Mouse (Mus musculus): ENCODE measurements around the gene Tmem208. TPM values are rescaled to one million over a fixed set of nuclear protein-coding genes. Genes with fewer than 3 reads are reported as not detected.

Gene Tmem208
- polyA plus RNA-seq, 1 experiment = 105 TPM

GRCm38 (mm10) chr8:105341399-105341798, 15.2 kb downstream of the Tmem208 start:
- no peak for TF ChIP-seq CTCF (IDR thresholded peaks at IDR 0.05; ENCODE audit: extremely low read depth, insufficient read length, insufficient replicate concordance, low read depth, low read length)
- no peak for TF ChIP-seq POLR2A (IDR thresholded peaks at IDR 0.05; ENCODE audit: low read depth, low read length)
- Histone ChIP-seq H3K4me1 (ENCODE audit: control insufficient read depth, insufficient read depth, insufficient read length, low read length) (peaks cover 28% of the 10 kb centered on the region), H3K4me3 (ENCODE audit: low read depth, low read length) (no peak overlapping the region), H3K27me3 (ENCODE audit: control insufficient read depth, insufficient read depth, low read length) (no peaks in the 10 kb centered on the region), H3K36me3 (ENCODE audit: control insufficient read depth, insufficient read depth, low read length) (peaks cover 24% of the 10 kb centered on the region), H3K27ac (ENCODE audit: insufficient read depth, low read depth, low read length) (no peak overlapping the region)
- WGBS = 43% methylated on average over 8 of the region's 8 CpGs

DNA sequence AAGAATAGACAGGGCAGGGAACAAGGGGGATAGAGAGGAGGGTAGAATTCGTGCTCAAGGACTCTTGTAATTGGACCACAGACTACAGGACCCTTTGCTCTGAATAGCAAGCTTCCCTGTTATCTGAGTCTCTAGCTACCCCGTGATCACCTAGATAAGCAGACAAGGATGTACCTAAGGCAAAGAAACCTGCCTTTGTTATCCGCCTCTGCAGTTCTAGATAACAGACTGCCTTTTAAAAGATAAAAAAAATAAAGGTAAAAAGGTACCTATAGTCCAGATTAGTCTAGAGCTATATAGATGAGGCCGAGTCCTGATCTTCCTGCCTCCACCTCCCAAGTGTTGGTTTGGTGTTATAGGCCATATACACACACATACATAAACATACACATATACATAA, 16.6 kb downstream of the Tmem208 start:
- 28% methylated on average over 4 of the region's 4 CpGs for WGBS
- Histone ChIP-seq H3K4me3 (ENCODE audit: low read depth, low read length) (no peak overlapping the region), H3K4me1 (ENCODE audit: control insufficient read depth, insufficient read depth, insufficient read length, low read length) (peaks cover 31% of the 10 kb centered on the region), H3K36me3 (ENCODE audit: control insufficient read depth, insufficient read depth, low read length) (peaks cover 10% of the 10 kb centered on the region), H3K27me3 (ENCODE audit: control insufficient read depth, insufficient read depth, low read length) (no peaks in the 10 kb centered on the region), H3K27ac (ENCODE audit: insufficient read depth, low read depth, low read length) (no peak overlapping the region)
- TF ChIP-seq CTCF (IDR thresholded peaks at IDR 0.05; ENCODE audit: extremely low read depth, insufficient read length, insufficient replicate concordance, low read depth, low read length) (no peak), POLR2A (IDR thresholded peaks at IDR 0.05; ENCODE audit: low read depth, low read length) (no peak)

- TF ChIP-seq CTCF (IDR thresholded peaks at IDR 0.05; ENCODE audit: extremely low read depth, insufficient read length, insufficient replicate concordance, low read depth, low read length) = no peak
- TF ChIP-seq POLR2A (IDR thresholded peaks at IDR 0.05; ENCODE audit: low read depth, low read length) = no peak
- Histone ChIP-seq H3K4me3 (ENCODE audit: low read depth, low read length) (no peak overlapping the region), H3K27me3 (ENCODE audit: control insufficient read depth, insufficient read depth, low read length) (peaks cover 3% of the 10 kb centered on the region; the same call in 1 of the 2 replicates), H3K36me3 (ENCODE audit: control insufficient read depth, insufficient read depth, low read length) (no peaks in the 10 kb centered on the region), H3K4me1 (ENCODE audit: control insufficient read depth, insufficient read depth, insufficient read length, low read length) (peaks cover 30% of the 10 kb centered on the region), H3K27ac (ENCODE audit: insufficient read depth, low read depth, low read length) (peak overlapping the region; percentile 83)
- 26% methylated on average over 8 of the region's 8 CpGs for WGBS
Observed at GRCm38 (mm10) chr8:105343791-105344574, 17.8 kb downstream of the Tmem208 start.

- Histone ChIP-seq H3K27ac (ENCODE audit: insufficient read depth, low read depth, low read length) (peak overlapping the region; percentile 83), H3K4me3 (ENCODE audit: low read depth, low read length) (no peak overlapping the region), H3K36me3 (ENCODE audit: control insufficient read depth, insufficient read depth, low read length) (no peaks in the 10 kb centered on the region), H3K27me3 (ENCODE audit: control insufficient read depth, insufficient read depth, low read length) (peaks cover 11% of the 10 kb centered on the region; the same call in 1 of the 2 replicates), H3K4me1 (ENCODE audit: control insufficient read depth, insufficient read depth, insufficient read length, low read length) (peaks cover 27% of the 10 kb centered on the region)
- 17% methylated on average over 7 of the region's 7 CpGs for WGBS
- TF ChIP-seq POLR2A (IDR thresholded peaks at IDR 0.05; ENCODE audit: low read depth, low read length) = no peak
- no peak for TF ChIP-seq CTCF (IDR thresholded peaks at IDR 0.05; ENCODE audit: extremely low read depth, insufficient read length, insufficient replicate concordance, low read depth, low read length)
Observed at GRCm38 (mm10) chr8:105345061-105345975, 19.2 kb downstream of the Tmem208 start.

DNA sequence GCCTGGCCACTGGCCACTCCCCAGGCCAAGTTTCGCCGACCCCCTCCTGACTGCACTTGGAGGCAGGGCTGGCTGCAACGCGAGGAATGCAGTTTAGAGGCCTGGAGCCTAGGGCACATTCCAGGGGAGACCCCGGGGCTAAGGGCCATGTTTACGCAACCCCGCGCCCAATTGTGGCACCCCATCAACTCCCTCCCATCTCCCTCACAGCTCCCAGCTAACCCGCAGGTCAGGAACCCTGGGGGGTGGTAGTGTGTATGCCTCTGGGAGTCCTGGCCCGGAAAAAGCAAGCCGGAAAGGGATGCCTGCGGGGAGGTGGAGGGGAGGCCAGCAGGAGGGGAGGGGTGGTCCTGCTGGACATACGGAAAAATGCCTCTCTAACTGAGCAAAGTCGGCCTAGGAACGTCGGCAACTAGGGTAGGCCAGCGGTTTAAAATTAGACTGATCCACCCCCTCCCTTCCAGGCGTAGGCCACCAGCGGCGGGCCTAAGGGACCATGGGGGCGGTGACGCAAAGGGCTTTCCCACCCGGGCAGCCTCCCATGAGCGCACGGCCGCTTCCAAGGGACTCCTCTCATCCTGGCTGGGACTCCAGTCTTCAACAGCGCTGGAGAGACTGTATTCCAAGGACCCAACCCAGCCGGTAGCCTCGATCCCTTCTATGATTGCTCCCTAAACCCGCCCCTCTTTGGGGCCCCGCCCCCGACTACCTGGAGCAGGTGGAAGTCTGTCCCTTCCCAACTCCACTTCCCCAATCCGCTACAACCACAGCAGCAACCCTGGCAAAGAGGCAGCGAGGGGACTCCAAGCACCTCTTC, 20.7 kb downstream of the Tmem208 start:
- Histone ChIP-seq H3K27ac (ENCODE audit: insufficient read depth, low read depth, low read length) (peak overlapping the region; percentile 55), H3K4me1 (ENCODE audit: control insufficient read depth, insufficient read depth, insufficient read length, low read length) (peaks cover 22% of the 10 kb centered on the region), H3K4me3 (ENCODE audit: low read depth, low read length) (peak overlapping the region; percentile 77), H3K27me3 (ENCODE audit: control insufficient read depth, insufficient read depth, low read length) (peaks cover 11% of the 10 kb centered on the region; the same call in 1 of the 2 replicates), H3K36me3 (ENCODE audit: control insufficient read depth, insufficient read depth, low read length) (no peaks in the 10 kb centered on the region)
- peak; percentile 28; the same call in 1 of the 2 replicates for TF ChIP-seq CTCF (IDR thresholded peaks at IDR 0.05; ENCODE audit: extremely low read depth, insufficient read length, insufficient replicate concordance, low read depth, low read length)
- TF ChIP-seq POLR2A (IDR thresholded peaks at IDR 0.05; ENCODE audit: low read depth, low read length) = peak; percentile 65
- WGBS = 3% methylated on average over 34 of the region's 34 CpGs

DNA sequence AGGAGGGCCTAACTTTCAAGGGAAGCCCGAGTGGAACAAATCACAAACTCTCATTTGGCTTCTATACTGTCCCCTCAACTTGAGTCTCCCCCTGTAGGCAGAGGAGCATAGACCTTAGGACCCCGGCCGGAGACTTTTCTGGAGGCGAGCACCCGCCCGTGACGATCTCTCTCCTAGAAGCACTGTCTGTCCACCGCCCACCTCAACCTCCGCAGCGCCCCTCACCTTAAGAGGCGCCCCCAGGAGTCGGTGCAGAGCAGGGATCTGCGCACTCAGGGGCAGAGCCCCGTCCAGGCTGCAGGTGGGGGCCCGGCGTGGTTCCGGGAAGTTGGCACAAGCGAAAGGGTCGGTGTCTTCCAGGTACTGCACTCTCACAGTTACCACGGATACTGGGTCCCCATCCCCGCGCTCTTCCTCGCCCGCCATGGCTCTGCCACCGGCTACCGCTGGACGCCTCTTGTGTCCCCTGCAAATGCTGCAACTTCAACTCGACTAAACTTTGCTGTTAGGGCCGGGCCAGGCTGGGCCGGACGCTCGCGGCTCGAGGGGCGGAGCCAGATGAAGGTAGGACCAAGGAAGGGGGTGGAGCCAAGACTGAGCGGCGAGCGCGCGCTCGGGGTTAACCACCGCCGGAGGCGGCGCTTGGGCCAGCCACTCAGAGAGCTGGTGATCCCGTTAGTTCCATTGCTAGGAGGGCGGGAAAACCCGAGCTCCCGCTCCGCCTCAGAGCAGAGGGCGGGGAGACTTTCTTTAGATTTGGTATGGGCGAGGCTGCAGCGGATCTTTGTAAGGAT, 21.5 kb downstream of the Tmem208 start, which contains the start of gene Fhod1:
Fhod1 (minus strand) TSS at position 526 of the 794 bp plus-strand sequence.
- Histone ChIP-seq H3K36me3 (ENCODE audit: control insufficient read depth, insufficient read depth, low read length) (no peaks in the 10 kb centered on the region), H3K27ac (ENCODE audit: insufficient read depth, low read depth, low read length) (peak within 1 kb of the TSS; percentile 55), H3K4me1 (ENCODE audit: control insufficient read depth, insufficient read depth, insufficient read length, low read length) (peaks cover 22% of the 10 kb centered on the region), H3K27me3 (ENCODE audit: control insufficient read depth, insufficient read depth, low read length) (peaks cover 11% of the 10 kb centered on the region; the same call in 1 of the 2 replicates), H3K4me3 (ENCODE audit: low read depth, low read length) (peak within 1 kb of the TSS; percentile 77)
- no peak for TF ChIP-seq CTCF (IDR thresholded peaks at IDR 0.05; ENCODE audit: extremely low read depth, insufficient read length, insufficient replicate concordance, low read depth, low read length)
- TF ChIP-seq POLR2A (IDR thresholded peaks at IDR 0.05; ENCODE audit: low read depth, low read length) = peak; percentile 87
- WGBS = under 1% methylated on average over 53 of the region's 53 CpGs

Measured in small intestine, adult 2 months (tissue).